Mouse (Mus musculus): Measurements from ENCODE around the gene Chil1.

Chil1 gene

DNA sequence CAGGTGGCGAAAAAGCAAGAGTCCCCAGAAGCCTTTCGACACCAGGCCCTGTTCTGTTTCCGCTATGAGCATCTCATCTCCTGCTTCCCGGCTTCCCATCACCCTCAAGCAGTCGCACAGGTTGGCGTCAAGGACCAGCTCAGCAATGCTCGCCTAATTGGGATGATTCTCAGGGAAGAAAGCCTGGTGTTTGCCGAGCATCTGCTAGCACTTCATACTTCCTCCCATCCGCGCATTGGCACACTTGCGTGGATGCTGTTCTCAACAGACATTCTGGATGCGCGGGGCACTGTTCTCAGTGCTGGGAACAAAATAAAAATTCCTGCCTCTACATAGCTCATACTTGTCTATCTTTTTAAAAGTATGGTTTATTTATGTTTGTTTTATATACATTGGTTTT, 22.3 kb downstream of the Chil1 start:
- DNase-seq (ENCODE audit: low spot score in 2 of 2): no peak

- no peak for DNase-seq (ENCODE audit: low spot score in 2 of 2)
These were observed 23.5 kb downstream of the Chil1 start for GRCm38 (mm10) chr1:134205296-134206018.

- no peak for DNase-seq (ENCODE audit: low spot score in 2 of 2)
These were observed 24.1 kb downstream of the Chil1 start for GRCm38 (mm10) chr1:134206085-134206484.

GRCm38 (mm10) chr1:134210179-134210755, 28.3 kb downstream of the Chil1 start:
- DNase-seq (ENCODE audit: low spot score in 2 of 2): no peak

GRCm38 (mm10) chr1:134211043-134211442, 29.1 kb downstream of the Chil1 start:
- DNase-seq (ENCODE audit: low spot score in 2 of 2): no peak

- no peak for DNase-seq (ENCODE audit: low spot score in 2 of 2)
These were observed 29.7 kb downstream of the Chil1 start for GRCm38 (mm10) chr1:134211631-134212030.

DNA sequence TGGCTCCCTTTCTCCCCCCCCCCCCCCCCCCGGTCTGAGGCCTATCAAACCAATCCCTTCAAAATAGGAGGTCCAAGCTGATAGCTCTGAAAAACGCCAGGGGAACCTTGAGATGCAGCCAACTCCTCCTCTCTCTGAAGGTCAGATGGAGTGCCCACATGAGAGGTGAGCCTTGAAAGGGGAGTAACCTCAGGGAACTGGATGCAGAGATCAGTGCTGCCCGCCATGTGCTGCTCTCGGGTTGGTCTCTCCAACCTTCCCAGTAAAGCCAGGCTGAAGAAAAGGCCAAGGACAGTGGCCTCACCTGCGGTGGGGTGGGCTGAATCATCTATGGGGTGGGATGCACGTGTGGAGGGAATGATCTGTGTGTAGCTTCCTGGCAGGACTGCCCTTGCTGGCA, 30.4 kb downstream of the Chil1 start:
- no peak for DNase-seq (ENCODE audit: low spot score in 2 of 2)

DNA sequence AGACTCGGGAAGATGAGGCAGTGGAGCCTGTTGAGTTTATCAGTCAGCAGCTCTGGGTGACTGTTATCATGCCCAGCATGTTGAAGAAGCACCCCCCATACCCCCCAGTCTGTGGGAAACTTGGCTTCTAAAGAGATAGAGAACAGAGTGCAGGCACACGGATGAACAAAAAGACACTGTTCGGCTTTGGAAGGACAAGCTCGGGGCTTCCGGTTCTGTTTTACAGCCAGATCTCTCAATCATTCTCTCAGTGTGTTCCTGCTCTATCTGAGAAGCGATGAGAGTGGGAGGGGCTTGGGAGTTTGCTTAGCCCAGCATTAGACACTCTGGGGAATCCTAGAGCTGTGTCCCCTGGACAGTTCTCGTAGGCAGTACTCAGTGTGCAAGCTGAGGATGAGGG, 31.4 kb downstream of the Chil1 start:
- no peak for DNase-seq (ENCODE audit: low spot score in 2 of 2)

GRCm38 (mm10) chr1:134215059-134215458, 33.1 kb downstream of the Chil1 start:
- DNase-seq (ENCODE audit: low spot score in 2 of 2): no peak

GRCm38 (mm10) chr1:134215751-134216628, 34.0 kb downstream of the Chil1 start:
- DNase-seq (ENCODE audit: low spot score in 2 of 2): no peak

GRCm38 (mm10) chr1:134216629-134216971, 34.6 kb downstream of the Chil1 start:
- DNase-seq (ENCODE audit: low spot score in 2 of 2): no peak

GRCm38 (mm10) chr1:134217028-134217481, 35.1 kb downstream of the Chil1 start:
- no peak for DNase-seq (ENCODE audit: low spot score in 2 of 2)

- no peak for DNase-seq (ENCODE audit: low spot score in 2 of 2)
These were observed 36.0 kb downstream of the Chil1 start for GRCm38 (mm10) chr1:134217942-134218341.

GRCm38 (mm10) chr1:134219608-134220007, 37.6 kb downstream of the Chil1 start:
- DNase-seq (ENCODE audit: low spot score in 2 of 2): no peak

GRCm38 (mm10) chr1:134221172-134221571, 39.2 kb downstream of the Chil1 start:
- DNase-seq (ENCODE audit: low spot score in 2 of 2): no peak

GRCm38 (mm10) chr1:134222122-134223055, 40.4 kb downstream of the Chil1 start:
- DNase-seq (ENCODE audit: low spot score in 2 of 2): no peak

DNA sequence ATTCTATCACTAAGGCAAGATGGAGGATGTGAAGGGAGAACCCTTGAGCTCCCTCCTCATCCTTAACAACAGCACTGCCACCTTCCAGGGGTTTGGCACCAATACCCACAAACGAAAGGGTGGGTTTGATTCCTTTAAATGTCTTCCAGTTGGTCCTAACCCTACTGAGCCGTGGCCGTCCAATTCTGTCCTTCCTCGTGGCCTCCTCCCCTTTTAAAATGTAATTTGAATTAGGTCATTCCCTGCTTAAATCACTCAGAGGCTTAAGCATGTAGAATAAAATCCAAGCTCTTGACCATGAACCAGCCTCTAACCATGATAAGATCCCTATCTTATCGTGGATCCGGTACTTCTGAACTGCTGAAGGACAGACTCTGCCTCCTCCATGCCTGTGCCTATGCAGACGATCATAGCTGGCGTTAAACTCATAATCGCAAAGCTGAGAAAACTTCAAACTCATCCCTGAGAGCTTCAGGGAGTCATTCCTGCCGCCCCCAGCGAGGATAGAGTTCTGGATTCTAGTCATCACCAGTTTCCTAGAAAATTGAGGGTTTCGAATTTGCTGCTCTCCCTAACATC, 42.8 kb downstream of the Chil1 start:
- no peak for DNase-seq (ENCODE audit: low spot score in 2 of 2)

GRCm38 (mm10) chr1:134225375-134225774, 43.4 kb downstream of the Chil1 start:
- DNase-seq (ENCODE audit: low spot score in 2 of 2): no peak

- no peak for DNase-seq (ENCODE audit: low spot score in 2 of 2)
These were observed 44.8 kb downstream of the Chil1 start for GRCm38 (mm10) chr1:134226739-134227138.

DNA sequence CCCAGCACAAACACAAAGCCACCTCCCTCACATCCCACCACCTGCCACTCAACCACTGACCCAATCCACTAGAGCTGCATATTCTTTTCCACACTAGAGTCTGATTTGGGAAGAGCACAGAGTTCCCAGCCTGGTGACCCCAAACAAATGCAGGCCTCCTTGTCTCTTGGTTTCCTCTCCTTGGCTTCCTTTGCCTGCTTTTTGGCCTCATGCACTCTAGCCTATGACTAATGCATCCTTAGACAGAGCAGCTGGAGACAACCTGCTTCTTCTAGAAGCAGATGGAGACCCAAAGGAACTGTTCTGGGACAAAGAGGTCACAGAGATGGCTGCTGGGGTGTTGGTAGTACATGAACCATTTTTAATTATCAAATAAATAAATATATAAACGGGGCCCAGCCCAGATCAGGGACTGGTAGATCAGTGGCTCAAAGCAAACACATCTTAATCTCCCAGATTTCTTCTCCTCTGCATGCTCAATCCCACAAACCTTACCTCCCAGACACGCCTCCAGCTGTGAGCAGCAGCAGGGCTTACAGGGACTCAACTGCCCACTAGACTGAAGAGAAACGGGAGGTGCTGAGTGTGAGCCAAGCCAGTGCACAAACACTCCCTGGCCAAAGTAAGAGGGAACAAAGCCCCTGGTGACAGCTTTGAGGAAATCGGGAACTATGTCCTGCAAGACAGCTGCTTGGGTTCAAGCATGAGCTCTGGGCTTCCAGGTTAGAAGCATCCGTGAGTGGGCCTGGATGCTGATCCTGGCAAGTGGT, 48.0 kb downstream of the Chil1 start:
- DNase-seq (ENCODE audit: low spot score in 2 of 2): no peak
